Mouse (Mus musculus): ENCODE measurements around the gene Ogg1. TPM values are rescaled to one million over a fixed set of nuclear protein-coding genes. Genes with fewer than 3 reads are reported as not detected.
A peak's percentile ranks its signal among the peaks of the same experiment; 100 is the strongest.

The Ogg1 gene
- polyA plus RNA-seq, 1 experiment from 2014 or later, result 9.9 TPM

DNA sequence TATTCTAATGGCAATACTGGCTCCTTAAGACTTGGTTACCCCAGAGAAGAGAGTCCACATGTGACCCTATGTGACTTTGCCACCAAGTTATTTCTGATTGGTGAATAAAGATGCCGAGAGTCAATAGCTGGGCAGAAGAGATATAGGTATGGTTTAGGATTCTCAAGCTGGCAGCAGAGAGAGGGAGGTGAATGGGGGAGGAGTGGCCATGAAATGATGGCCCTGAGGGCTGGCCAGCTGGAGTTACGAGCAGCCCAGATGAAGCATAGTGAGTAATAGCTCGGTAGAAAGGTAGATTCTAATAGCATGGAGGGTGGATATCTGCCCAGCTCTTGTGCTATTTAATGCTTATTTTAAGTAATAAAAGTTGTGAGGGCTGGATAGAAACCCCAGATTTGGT is 26.0 kb downstream of the Ogg1 start:
- no peak for ATAC-seq
- Histone ChIP-seq H3K4me1 (replicated peaks) (no peaks in the 10 kb centered on the region), H3K27ac (no peak overlapping the region), H3K9me3 (no peaks in the 10 kb centered on the region), H3K27me3 (no peaks in the 10 kb centered on the region), H3K4me3 (replicated peaks) (no peak overlapping the region), H3K4me2 (replicated peaks) (no peak overlapping the region), H3K36me3 (no peaks in the 10 kb centered on the region), H3K9ac (replicated peaks) (no peak overlapping the region)
- WGBS, result 81% methylated on average over 3 of the region's 3 CpGs

GRCm38 (mm10) chr6:113353696-113354095 is 26.9 kb downstream of the Ogg1 start:
- no peak for ATAC-seq
- WGBS, result 78% methylated on average over 3 of the region's 3 CpGs
- Histone ChIP-seq H3K27me3 (no peaks in the 10 kb centered on the region), H3K36me3 (no peaks in the 10 kb centered on the region), H3K9ac (replicated peaks) (no peak overlapping the region), H3K9me3 (no peaks in the 10 kb centered on the region), H3K4me3 (replicated peaks) (no peak overlapping the region), H3K4me1 (replicated peaks) (no peaks in the 10 kb centered on the region), H3K27ac (no peak overlapping the region), H3K4me2 (replicated peaks) (no peak overlapping the region)

DNA sequence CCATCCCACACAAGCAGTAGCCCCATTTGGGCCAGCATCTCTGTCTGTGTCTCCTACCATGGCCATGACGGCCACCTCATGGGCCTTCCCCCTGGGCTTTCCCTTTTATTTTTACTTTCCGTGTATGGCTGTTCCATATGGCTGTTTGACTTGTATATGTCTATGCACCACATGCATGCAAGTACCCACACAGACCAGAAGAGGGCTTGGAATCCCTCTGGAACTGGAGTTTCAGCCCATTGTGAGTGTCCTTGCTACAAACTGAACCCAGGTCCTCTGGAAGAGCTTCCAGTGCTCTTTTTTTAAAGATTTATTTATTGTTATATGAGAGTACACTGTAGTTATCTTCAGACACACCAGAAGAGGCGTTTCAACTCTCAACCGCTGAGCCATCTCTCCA is 34.7 kb downstream of the Ogg1 start:
- no peak overlapping the region for H3K27ac ChIP-seq
- H3K9ac ChIP-seq (replicated peaks), result no peak overlapping the region
- no peaks in the 10 kb centered on the region for H3K27me3 ChIP-seq
- no peak overlapping the region for H3K4me2 ChIP-seq (replicated peaks)
- peaks cover 5% of the 10 kb centered on the region for H3K36me3 ChIP-seq
- H3K4me1 ChIP-seq (replicated peaks), result no peaks in the 10 kb centered on the region
- no peak overlapping the region for H3K4me3 ChIP-seq (replicated peaks)
- 78% methylated on average over 4 of the region's 4 CpGs for WGBS
- no peak for ATAC-seq
- H3K9me3 ChIP-seq, result no peaks in the 10 kb centered on the region

- WGBS, result 100% methylated on average over 1 of the region's 1 CpGs
- H3K9ac ChIP-seq (replicated peaks), result no peak overlapping the region
- H3K27ac ChIP-seq, result no peak overlapping the region
- no peaks in the 10 kb centered on the region for H3K4me1 ChIP-seq (replicated peaks)
- no peak for ATAC-seq
- no peaks in the 10 kb centered on the region for H3K9me3 ChIP-seq
- H3K4me2 ChIP-seq (replicated peaks), result no peak overlapping the region
- H3K4me3 ChIP-seq (replicated peaks), result no peak overlapping the region
- H3K27me3 ChIP-seq, result no peaks in the 10 kb centered on the region
- H3K36me3 ChIP-seq, result peaks cover 12% of the 10 kb centered on the region
These were observed 35.5 kb downstream of the Ogg1 start for GRCm38 (mm10) chr6:113362241-113362640.

- Histone ChIP-seq H3K4me2 (replicated peaks) (no peak overlapping the region), H3K27me3 (no peaks in the 10 kb centered on the region), H3K4me1 (replicated peaks) (no peaks in the 10 kb centered on the region), H3K4me3 (replicated peaks) (no peak overlapping the region), H3K9ac (replicated peaks) (no peak overlapping the region), H3K36me3 (peaks cover 31% of the 10 kb centered on the region), H3K27ac (no peak overlapping the region), H3K9me3 (no peaks in the 10 kb centered on the region)
- no peak for ATAC-seq
- 71% methylated on average over 8 of the region's 8 CpGs for WGBS
These were observed 37.9 kb downstream of the Ogg1 start for GRCm38 (mm10) chr6:113364518-113365135.

DNA sequence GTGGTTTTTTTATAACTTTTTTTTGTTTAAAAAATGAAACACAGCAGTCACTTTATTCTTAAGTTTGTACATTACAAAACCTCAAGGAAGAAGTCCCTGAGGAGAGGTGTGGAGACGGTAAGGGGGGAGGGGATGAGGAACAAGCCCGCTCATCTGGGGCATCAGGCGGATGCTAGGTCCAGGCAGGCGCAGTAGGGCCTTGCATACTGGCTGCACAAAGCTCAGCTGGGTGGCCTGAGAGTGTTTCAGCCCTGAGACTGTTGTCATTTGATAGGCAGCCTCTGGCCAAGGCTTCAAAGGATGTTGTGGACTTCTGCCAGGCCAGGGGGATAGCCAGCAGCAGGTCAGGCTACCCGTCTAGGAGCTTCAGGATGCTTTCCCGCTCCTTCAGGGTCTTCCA is 39.9 kb downstream of the Ogg1 start:
- no peaks in the 10 kb centered on the region for H3K9me3 ChIP-seq
- no peak overlapping the region for H3K27ac ChIP-seq
- H3K9ac ChIP-seq (replicated peaks), result no peak overlapping the region
- H3K27me3 ChIP-seq, result no peaks in the 10 kb centered on the region
- WGBS, result 94% methylated on average over 6 of the region's 6 CpGs
- ATAC-seq, result no peak
- no peak overlapping the region for H3K4me3 ChIP-seq (replicated peaks)
- H3K4me2 ChIP-seq (replicated peaks), result no peak overlapping the region
- H3K4me1 ChIP-seq (replicated peaks), result no peaks in the 10 kb centered on the region
- peaks cover 51% of the 10 kb centered on the region for H3K36me3 ChIP-seq

- Histone ChIP-seq H3K9me3 (no peaks in the 10 kb centered on the region), H3K9ac (replicated peaks) (no peak overlapping the region), H3K27ac (no peak overlapping the region), H3K4me2 (replicated peaks) (no peak overlapping the region), H3K36me3 (peaks cover 60% of the 10 kb centered on the region), H3K27me3 (no peaks in the 10 kb centered on the region), H3K4me1 (replicated peaks) (no peaks in the 10 kb centered on the region), H3K4me3 (replicated peaks) (no peak overlapping the region)
- 100% methylated on average over 1 of the region's 1 CpGs for WGBS
- no peak for ATAC-seq
These were observed 40.8 kb downstream of the Ogg1 start for GRCm38 (mm10) chr6:113367574-113367973.

- Histone ChIP-seq H3K36me3 (peaks cover 66% of the 10 kb centered on the region), H3K27ac (no peak overlapping the region), H3K4me1 (replicated peaks) (no peaks in the 10 kb centered on the region), H3K9me3 (no peaks in the 10 kb centered on the region), H3K9ac (replicated peaks) (no peak overlapping the region), H3K27me3 (no peaks in the 10 kb centered on the region), H3K4me2 (replicated peaks) (no peak overlapping the region), H3K4me3 (replicated peaks) (no peak overlapping the region)
- 94% methylated on average over 7 of the region's 7 CpGs for WGBS
- no peak for ATAC-seq
These were observed 41.4 kb downstream of the Ogg1 start for GRCm38 (mm10) chr6:113368124-113368523.

- WGBS, result 81% methylated on average over 5 of the region's 5 CpGs
- Histone ChIP-seq H3K4me3 (replicated peaks) (no peak overlapping the region), H3K9me3 (no peaks in the 10 kb centered on the region), H3K27ac (no peak overlapping the region), H3K27me3 (no peaks in the 10 kb centered on the region), H3K9ac (replicated peaks) (no peak overlapping the region), H3K36me3 (peaks cover 70% of the 10 kb centered on the region), H3K4me2 (replicated peaks) (no peak overlapping the region), H3K4me1 (replicated peaks) (no peaks in the 10 kb centered on the region)
- ATAC-seq, result no peak
These were observed 41.8 kb downstream of the Ogg1 start for GRCm38 (mm10) chr6:113368577-113368976.

DNA sequence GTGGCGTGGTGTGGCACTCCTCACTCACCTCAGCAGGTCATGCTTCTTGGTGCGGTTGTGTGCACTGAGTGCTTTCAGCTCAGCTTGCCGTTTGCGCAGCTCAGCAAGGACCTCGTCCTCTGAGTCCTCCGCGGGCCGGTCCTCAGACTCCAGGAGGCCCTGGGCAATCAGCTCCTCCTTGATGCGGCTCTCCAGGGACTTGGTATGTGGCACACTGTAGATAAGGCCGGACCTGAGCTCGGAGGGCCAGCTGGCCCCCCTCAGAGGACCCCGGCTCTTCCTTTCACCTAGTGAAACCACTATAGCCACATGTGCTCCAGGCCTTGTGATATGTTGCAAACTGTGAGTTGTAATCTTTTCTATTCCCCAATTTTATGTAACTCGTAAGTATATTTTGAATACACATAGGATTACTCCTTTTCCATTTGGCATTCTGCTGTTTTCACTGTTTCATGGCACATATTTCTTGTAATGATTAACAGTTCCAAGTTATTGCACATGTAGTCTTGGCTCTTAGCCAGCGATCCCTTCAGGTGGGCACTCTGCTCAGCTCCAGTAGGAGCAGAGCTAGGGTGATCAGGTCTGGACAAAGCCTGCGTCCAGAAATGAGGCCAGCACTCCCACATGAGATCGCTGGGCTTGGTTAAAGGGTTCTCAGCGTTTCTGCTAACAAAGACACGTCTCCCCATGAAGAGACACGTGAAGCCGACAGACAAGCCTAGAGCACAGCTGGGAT is 43.6 kb downstream of the Ogg1 start:
- 95% methylated on average over 20 of the region's 20 CpGs for WGBS
- H3K4me3 ChIP-seq (replicated peaks), result no peak overlapping the region
- no peak overlapping the region for H3K4me2 ChIP-seq (replicated peaks)
- H3K4me1 ChIP-seq (replicated peaks), result no peaks in the 10 kb centered on the region
- no peak for ATAC-seq
- H3K9me3 ChIP-seq, result no peaks in the 10 kb centered on the region
- H3K9ac ChIP-seq (replicated peaks), result no peak overlapping the region
- H3K27ac ChIP-seq, result no peak overlapping the region
- no peaks in the 10 kb centered on the region for H3K27me3 ChIP-seq
- peaks cover 88% of the 10 kb centered on the region for H3K36me3 ChIP-seq

- Histone ChIP-seq H3K4me2 (replicated peaks) (no peak overlapping the region), H3K9ac (replicated peaks) (0 out of 2 replicates have a peak overlapping the region, but pooled peaks have one; percentile 11), H3K27me3 (no peaks in the 10 kb centered on the region), H3K27ac (no peak overlapping the region), H3K9me3 (no peaks in the 10 kb centered on the region), H3K4me1 (replicated peaks) (peaks cover 13% of the 10 kb centered on the region), H3K4me3 (replicated peaks) (no peak overlapping the region), H3K36me3 (peaks cover 74% of the 10 kb centered on the region)
- ATAC-seq, result no peak
- 96% methylated on average over 4 of the region's 4 CpGs for WGBS
These were observed 46.7 kb downstream of the Ogg1 start for GRCm38 (mm10) chr6:113373491-113373890.

DNA sequence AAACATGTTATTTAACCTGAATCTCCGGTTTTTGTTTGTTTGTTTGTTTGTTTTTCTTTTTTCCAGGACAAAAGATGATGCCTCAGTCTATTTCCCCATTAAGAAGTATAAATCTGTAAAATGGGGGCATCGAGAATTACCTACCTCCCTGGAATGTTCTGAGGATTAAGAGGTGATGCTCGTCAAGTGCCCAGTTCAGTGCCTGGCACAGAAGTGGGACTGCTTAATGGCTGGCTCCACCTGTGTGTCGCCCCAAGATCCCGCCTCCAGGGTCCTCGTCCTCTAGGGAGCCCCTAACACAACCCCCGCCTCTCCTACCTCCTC is 50.4 kb downstream of the Ogg1 start:
- ATAC-seq, result no peak
- no peaks in the 10 kb centered on the region for H3K9me3 ChIP-seq
- H3K4me1 ChIP-seq (replicated peaks), result peaks cover 27% of the 10 kb centered on the region
- H3K36me3 ChIP-seq, result peaks cover 56% of the 10 kb centered on the region
- H3K27ac ChIP-seq, result peak overlapping the region; percentile 91
- WGBS, result 14% methylated on average over 7 of the region's 7 CpGs
- peak overlapping the region; percentile 98 for H3K9ac ChIP-seq (replicated peaks)
- peak overlapping the region; percentile 99 for H3K4me3 ChIP-seq (replicated peaks)
- H3K27me3 ChIP-seq, result no peaks in the 10 kb centered on the region
- H3K4me2 ChIP-seq (replicated peaks), result peak overlapping the region; percentile 99

Data from midbrain, embryonic 13.5 days (tissue).